Mouse (Mus musculus) gastrocnemius, postnatal 14 days (tissue): ENCODE measurements around the gene Shcbp1l. TPM values are rescaled to one million over a fixed set of nuclear protein-coding genes. Genes with fewer than 3 reads are reported as not detected.
A peak's percentile ranks its signal among the peaks of the same experiment; 100 is the strongest.
"Not testable (repeated sequence)": the region's sequence is repeated elsewhere in the genome, so short reads cannot be mapped to it uniquely, and the experiment has no call there.

Experiments
- DNase-seq: peaks from one replicate; pipeline ENCODE4 v3.0.0; 2021; ENCODE audit warnings: mixed read lengths
- intact Hi-C: fragments of 180-260 bp; cut with DNase I; formaldehyde crosslinking; loops from one replicate; pipeline ENCODE4 v1.15.1; 2025; ENCODE audit warnings: low total_unique reads
- total RNA-seq, 2 experiments: library from RNA; stranded (reverse); gene quantifications; 2 replicates each; pipeline ENCODE4 v1.2.3; 2021

Gene Shcbp1l
- total RNA-seq, 2 experiments from 2014 or later: not detected

- DNase-seq: peak; percentile 54
- intact Hi-C loops: no loop called here
Observed at GRCm38 (mm10) chr1:153480386-153481024, 55.5 kb downstream of the Shcbp1l start.

DNA sequence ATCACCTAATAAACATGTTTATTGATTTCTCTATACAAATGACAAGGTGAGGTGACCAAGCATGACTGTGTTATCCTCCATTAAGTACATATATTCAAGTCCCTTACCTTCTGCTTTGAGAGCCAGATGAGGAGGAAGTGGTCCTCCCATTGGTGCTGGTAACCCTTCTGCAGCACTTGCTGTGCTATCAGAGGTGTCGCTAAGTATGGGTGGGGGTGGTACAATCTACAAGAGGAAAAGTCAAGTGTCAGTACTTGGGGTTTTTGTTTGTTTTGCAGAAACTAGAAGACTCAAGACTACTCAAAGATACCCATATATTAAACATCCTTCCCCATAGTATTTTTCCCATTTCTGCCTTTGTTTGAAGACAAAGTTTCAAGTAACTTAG lies 56.1 kb downstream of the Shcbp1l start:
- intact Hi-C loops: no loop called here
- DNase-seq: no peak

DNA sequence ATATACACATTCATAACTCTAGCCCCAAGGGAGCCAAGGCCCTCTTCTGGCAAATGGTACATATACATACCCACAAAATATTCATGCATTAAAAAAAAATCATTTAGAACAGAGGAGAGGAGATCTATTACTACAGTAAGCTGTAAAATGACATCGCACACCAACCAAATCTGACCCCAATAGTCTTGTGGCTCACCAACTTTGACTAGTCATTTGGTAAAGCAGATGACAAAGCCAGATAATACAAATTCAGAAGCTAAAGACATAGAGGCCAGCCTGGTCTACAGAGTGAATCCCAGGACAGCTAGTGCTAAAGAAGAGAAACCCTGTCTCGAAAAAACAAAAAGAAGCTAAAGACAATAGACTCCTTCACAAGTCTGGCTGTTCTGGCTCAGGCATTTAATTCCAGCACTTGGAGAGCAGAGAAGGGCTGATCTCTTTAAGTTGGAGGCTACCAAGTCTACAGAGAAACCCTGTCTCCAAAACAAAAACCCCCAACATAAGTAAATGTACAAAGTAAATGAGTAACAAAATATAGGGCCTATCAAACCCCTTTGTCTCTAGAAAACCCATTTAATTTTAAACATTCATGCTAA lies 60.3 kb downstream of the Shcbp1l start:
- intact Hi-C loops: no loop called here
- no peak for DNase-seq

- DNase-seq, intact Hi-C loops: not testable (repeated sequence)
Observed at GRCm38 (mm10) chr1:153486120-153486519, 61.2 kb downstream of the Shcbp1l start.

- DNase-seq: peak; percentile 43
Observed at GRCm38 (mm10) chr1:153486767-153487499, 62.0 kb downstream of the Shcbp1l start.

DNA sequence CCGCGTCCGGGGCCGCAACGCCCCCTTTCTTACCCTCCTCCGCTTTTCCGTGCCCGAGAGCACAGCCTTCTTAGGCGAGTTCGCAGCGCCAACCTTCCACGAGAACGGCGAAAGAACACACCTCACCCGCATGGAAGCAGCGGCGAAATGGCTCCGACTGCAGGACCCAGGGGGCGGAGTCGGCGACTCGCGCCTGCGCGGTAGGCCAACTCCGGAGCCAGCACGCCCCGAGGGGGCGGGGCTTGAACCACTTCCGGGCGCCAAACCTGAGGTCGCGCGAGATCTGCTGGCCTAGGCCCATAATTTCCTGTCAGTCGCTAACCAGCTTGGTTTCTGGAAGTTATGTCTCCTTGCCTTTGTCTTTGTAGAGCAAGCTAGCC lies 62.5 kb downstream of the Shcbp1l start, which contains the start of gene Dhx9:
TSS of gene Dhx9 (minus strand) at position 161 of the 380 bp plus-strand sequence.
- DNase-seq: peak; percentile 98
- intact Hi-C loops: no loop called here

More at GRCm38 (mm10) chr1:153486767-153487499, 62.0 kb downstream of the Shcbp1l start:
- intact Hi-C loops: no loop called here

GRCm38 (mm10) chr1:153489132-153489531 lies 64.2 kb downstream of the Shcbp1l start:
- DNase-seq: no peak
- intact Hi-C loops: no loop called here

DNA sequence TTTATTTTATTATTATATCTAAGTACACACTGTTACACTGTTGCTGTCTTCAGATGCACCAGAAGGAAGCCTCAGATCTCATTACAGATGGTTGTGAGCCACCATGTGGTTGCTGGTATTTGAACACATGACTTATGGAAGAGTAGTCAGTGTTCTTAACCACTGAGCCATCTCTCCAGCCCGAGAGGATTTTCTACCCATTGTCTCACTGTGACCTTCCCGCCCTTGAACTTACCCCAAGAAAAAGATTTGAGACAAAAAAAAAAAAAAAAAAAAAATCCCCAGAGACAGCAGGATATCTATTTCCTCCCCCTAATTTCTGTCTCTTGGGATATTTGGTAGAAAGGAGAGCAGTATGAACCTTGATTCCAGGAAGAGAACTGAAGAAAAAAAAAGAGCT lies 64.6 kb downstream of the Shcbp1l start:
- DNase-seq: no peak
- intact Hi-C loops: no loop called here

- intact Hi-C loops: no loop called here
- no peak for DNase-seq
Observed at GRCm38 (mm10) chr1:153489963-153490362, 65.0 kb downstream of the Shcbp1l start.

- no peak for DNase-seq
- intact Hi-C loops: no loop called here
Observed at GRCm38 (mm10) chr1:153491345-153491744, 66.4 kb downstream of the Shcbp1l start.

GRCm38 (mm10) chr1:153491822-153492221 lies 66.9 kb downstream of the Shcbp1l start:
- intact Hi-C loops: no loop called here
- DNase-seq: no peak

DNA sequence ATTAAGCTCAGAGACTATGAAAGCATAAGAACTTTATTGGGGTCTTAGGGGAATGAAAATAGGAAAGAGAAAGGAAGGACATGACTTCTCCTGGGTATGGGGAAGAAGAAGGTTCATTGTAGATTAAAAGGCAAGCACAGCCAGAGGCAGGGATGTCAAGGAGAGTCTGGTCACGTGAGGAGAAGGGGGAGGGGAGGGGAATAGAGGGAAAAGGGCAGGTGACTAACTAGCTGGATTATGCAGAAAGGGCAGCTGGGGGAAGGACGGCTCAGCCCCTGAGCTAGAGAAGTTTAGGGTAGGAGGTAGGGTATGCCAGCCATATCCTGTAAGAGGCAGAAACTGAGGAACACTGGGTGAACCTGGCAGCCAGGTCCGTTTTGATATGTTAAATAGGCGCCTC lies 68.4 kb downstream of the Shcbp1l start:
- DNase-seq: no peak

GRCm38 (mm10) chr1:153493931-153494330 lies 69.0 kb downstream of the Shcbp1l start:
- DNase-seq: no peak
- intact Hi-C loops: no loop called here

More for the DNA sequence above, 68.4 kb downstream of the Shcbp1l start:
- intact Hi-C loops: no loop called here

- no peak for DNase-seq
- intact Hi-C loops: no loop called here
Observed at GRCm38 (mm10) chr1:153496030-153496429, 71.1 kb downstream of the Shcbp1l start.

DNA sequence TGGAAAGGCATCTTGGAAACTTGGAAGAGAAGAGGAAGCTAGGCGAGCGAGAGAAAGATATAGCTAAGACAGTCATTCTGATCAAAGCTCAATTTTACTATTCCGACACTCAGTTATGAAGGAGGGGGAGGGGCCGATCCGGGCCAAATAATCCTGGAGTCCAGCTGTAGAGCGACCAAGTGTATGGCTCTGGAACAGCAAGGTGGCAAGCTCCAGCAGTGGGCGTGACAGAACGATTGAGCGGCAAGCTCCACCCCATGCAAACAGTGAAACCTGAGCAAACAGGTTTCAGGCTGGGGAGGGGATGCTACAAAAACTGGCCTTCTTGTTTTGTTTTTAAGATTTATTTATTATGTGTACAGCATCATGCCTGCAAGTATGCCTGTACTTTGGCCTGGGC lies 75.1 kb downstream of the Shcbp1l start:
- intact Hi-C loops: no loop called here
- no peak for DNase-seq

GRCm38 (mm10) chr1:153501644-153502321 lies 76.8 kb downstream of the Shcbp1l start:
- peak; percentile 46 for DNase-seq
- intact Hi-C loops: no loop called here
